Mouse (Mus musculus): ENCODE measurements around the gene Des.

Des gene

GRCm38 (mm10) chr1:75345036-75345935, 14.8 kb upstream of the Des start:
- no peak for DNase-seq (ENCODE audit: extremely low read depth, low read depth, low spot score)

DNA sequence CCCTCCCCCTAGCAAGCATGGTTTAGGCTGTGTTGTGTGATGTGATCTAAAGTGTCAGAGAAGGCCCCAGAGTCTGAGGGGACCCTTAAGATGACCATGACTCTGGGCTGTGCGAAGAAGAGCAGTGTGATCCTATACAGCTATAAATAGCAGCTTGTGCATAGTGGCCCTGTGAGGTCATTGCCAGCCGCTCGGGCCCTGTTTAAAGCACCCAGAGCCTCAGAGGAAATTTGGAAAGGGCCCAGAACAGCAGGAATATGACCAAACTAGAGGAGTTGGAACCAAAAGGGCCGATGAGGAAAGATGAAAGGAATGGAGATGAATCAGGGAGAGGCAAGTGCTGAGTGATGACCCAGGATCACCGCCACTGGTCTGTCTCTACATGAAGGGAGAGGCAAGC, 12.8 kb upstream of the Des start:
- DNase-seq (ENCODE audit: extremely low read depth, low read depth, low spot score): no peak

- DNase-seq (ENCODE audit: extremely low read depth, low read depth, low spot score): no peak
Observed at GRCm38 (mm10) chr1:75349275-75349674, 10.9 kb upstream of the Des start.

DNA sequence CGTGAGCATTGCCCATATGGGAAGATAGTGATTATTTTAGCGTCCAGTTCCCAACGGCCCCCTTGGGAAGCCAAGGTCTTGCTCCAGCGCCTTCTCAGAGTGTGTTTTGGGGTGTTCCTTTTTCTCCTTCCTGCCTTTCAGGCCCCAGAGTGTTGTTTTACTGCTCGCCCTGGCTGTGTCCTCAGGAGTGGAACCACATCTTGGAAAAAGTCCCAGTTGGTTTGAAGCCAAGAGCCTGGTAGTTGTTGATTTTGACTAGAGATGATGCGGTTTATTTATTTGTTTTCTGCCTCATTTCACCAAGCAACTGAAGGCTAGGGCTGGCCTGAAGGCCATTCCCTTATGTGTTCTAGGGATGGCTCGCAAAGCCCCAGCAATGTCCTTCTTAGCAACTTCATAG, 2.9 kb upstream of the Des start:
- no peak for DNase-seq (ENCODE audit: extremely low read depth, low read depth, low spot score)

- DNase-seq (ENCODE audit: extremely low read depth, low read depth, low spot score): no peak
Observed at GRCm38 (mm10) chr1:75358009-75358408, 2.1 kb upstream of the Des start.

GRCm38 (mm10) chr1:75359346-75359745, 783 bp upstream of the Des start:
- DNase-seq (ENCODE audit: extremely low read depth, low read depth, low spot score): no peak

DNA sequence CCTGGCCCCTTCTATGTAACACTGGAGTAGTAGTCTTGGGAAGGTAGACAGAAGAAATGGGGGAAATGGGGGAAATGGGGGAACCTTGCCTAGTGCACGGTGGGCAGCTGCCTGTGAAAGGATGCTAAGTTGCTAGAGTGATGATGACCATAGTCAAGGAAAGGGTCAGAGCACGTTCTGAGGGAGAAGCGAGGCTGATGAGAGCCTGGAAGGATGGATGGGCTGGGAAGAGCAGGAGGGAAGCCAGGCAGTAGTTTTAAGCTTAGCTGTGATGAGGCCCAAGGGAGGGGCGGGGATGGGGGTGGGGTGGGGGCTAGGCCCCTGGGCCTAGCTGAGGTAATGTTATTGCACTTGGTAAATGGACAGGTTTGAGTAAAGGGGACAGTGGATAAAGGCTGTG, 994 bp downstream of the Des start:
- no peak for DNase-seq (ENCODE audit: extremely low read depth, low read depth, low spot score)

DNA sequence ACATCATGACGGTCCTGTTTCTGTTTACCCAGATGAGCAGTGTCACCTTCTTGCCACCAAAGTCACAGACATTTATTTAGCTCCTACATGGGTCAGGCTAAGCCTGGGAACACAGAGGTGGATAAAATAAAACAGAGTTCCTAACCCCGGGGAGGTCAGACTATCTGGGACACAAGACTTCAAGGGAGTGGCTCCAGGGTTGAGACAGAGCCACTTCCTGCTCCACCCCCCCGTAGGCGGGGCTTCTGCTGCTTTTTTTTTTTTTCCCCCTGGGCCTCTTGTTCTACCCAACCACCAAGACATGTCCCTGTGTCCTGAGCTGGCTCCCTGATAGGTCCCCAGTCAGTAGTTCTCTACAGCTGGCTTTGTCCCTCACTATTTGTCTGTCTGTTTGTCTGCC, 1.6 kb downstream of the Des start:
- no peak for DNase-seq (ENCODE audit: extremely low read depth, low read depth, low spot score)

- DNase-seq (ENCODE audit: extremely low read depth, low read depth, low spot score): no peak
Observed at GRCm38 (mm10) chr1:75363868-75364267, 3.7 kb downstream of the Des start.

- no peak for DNase-seq (ENCODE audit: extremely low read depth, low read depth, low spot score)
Observed at GRCm38 (mm10) chr1:75365510-75366137, 5.5 kb downstream of the Des start.

GRCm38 (mm10) chr1:75369360-75369983, 9.3 kb downstream of the Des start:
- DNase-seq (ENCODE audit: extremely low read depth, low read depth, low spot score): no peak

GRCm38 (mm10) chr1:75369984-75370660, 10.0 kb downstream of the Des start:
- no peak for DNase-seq (ENCODE audit: extremely low read depth, low read depth, low spot score)

GRCm38 (mm10) chr1:75371317-75372095, 11.4 kb downstream of the Des start:
- DNase-seq (ENCODE audit: extremely low read depth, low read depth, low spot score): no peak

- no peak for DNase-seq (ENCODE audit: extremely low read depth, low read depth, low spot score)
Observed at GRCm38 (mm10) chr1:75372450-75372849, 12.3 kb downstream of the Des start.

- no peak for DNase-seq (ENCODE audit: extremely low read depth, low read depth, low spot score)
Observed at GRCm38 (mm10) chr1:75373276-75373675, 13.1 kb downstream of the Des start.

DNA sequence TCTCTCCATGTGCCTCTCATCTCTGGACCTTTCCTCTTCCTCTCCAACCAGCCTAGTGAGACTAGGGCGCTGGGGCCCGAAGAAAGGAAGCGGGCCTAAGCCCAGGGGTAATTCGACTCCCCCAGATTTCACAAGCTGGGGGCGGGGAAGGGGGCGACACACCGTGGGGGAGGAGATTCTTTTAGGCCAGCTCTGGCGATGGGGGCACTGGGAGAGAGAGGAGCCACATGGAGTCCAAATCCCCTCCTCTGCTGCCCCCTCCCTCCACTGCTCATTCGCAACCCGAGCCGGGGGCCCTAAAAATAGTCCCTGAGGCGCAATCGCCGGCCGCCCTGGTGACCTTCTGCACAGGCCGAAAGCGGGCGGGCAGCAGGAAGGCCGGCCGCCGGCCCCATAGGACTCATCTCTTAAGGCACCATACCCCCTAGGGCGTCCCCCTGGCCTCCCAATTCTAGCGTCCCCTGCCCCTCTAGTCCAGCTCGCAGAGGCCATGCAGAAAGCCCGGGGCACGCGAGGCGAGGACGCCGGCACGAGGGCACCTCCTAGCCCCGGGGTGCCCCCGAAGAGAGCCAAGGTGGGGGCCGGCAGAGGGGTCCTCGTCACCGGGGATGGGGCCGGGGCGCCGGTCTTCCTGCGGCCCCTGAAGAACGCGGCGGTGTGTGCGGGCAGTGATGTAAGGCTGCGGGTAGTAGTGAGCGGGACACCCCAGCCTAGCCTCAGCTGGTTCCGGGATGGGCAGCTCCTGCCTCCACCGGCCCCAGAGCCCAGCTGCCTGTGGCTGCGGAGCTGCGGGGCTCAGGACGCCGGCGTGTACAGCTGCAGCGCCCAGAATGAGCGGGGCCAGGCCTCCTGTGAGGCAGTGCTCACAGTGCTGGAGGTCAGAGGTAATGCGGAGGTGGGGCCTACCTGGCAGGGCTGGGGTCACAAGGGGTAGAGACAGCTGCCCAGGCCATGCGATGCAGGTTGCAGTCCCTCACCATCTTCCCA, 15.1 kb downstream of the Des start, which contains the start of gene Speg:
Gene Speg, plus strand, starts transcription at position 348 of the 987 bp plus-strand sequence.
- DNase-seq (ENCODE audit: extremely low read depth, low read depth, low spot score): no peak

DNA sequence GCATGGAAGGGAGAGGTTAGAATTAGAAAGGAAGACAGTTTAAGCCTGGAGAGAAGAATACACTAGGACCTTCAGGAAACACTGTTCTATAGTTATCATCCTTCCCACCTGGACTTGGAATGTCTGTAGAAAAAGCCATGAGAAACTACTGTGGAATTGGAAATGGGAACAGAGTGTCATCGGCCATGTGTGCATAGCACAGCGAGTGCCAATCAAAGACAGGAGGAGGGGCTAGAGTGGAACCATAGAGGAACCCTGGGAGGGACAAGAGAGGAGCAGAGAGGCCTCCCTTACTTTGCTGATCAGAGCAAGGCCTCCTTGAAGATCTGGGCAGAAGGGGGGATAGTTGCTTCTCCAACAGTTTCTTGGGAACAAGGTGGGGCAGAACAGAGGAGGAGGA, 19.1 kb downstream of the Des start:
- DNase-seq (ENCODE audit: extremely low read depth, low read depth, low spot score): no peak

- no peak for DNase-seq (ENCODE audit: extremely low read depth, low read depth, low spot score)
Observed at GRCm38 (mm10) chr1:75379931-75380330, 19.8 kb downstream of the Des start.

GRCm38 (mm10) chr1:75380951-75381350, 20.8 kb downstream of the Des start:
- DNase-seq (ENCODE audit: extremely low read depth, low read depth, low spot score): no peak

Measured in fat pad, adult 2 months (tissue).